Mouse (Mus musculus) liver, embryonic 12.5 days (tissue): Measurements from ENCODE around the gene Hs2st1. TPM values are rescaled to one million over a fixed set of nuclear protein-coding genes. Genes with fewer than 3 reads are reported as not detected.
A peak's percentile ranks its signal among the peaks of the same experiment; 100 is the strongest.

Experiments used
- ATAC-seq: fragments of 200-750 bp; cut with Nextera tagmentation; 2 replicates; pipeline ENCODE4 v1.8.0; 2017; ENCODE audit warnings: moderate number of reproducible peaks, mild to moderate bottlenecking, moderate library complexity
- H3K27ac ChIP-seq: fragments of 300-500 bp; sonication (generic); 2 replicates; pipeline ENCODE4 v1.5.1; 2016; ENCODE audit warnings: mild to moderate bottlenecking
- H3K27me3 ChIP-seq: fragments of 300-500 bp; sonication (generic); replicated peaks from 2 replicates; pipeline ENCODE4 v1.6.1; 2016; ENCODE audit warnings: mild to moderate bottlenecking, moderate library complexity
- H3K36me3 ChIP-seq: fragments of 300-500 bp; sonication (generic); 2 replicates; pipeline ENCODE4 v1.6.1; 2016; ENCODE audit warnings: mild to moderate bottlenecking, moderate library complexity
- H3K4me1 ChIP-seq: fragments of 300-500 bp; sonication (generic); 2 replicates; pipeline ENCODE4 v1.6.1; 2016
- H3K4me2 ChIP-seq: fragments of 300-500 bp; sonication (generic); 2 replicates; pipeline ENCODE4 v1.6.1; 2016; ENCODE audit warnings: mild to moderate bottlenecking, moderate library complexity
- H3K4me3 ChIP-seq: fragments of 300-500 bp; sonication (generic); 2 replicates; pipeline ENCODE4 v1.5.1; 2016; ENCODE audit warnings: mild to moderate bottlenecking, moderate library complexity
- H3K9ac ChIP-seq: fragments of 300-500 bp; sonication (generic); 2 replicates; pipeline ENCODE4 v1.6.1; 2016; ENCODE audit warnings: mild to moderate bottlenecking, moderate library complexity
- H3K9me3 ChIP-seq: fragments of 300-500 bp; sonication (generic); replicated peaks from 2 replicates; pipeline ENCODE4 v1.6.1; 2016; ENCODE audit warnings: mild to moderate bottlenecking, moderate library complexity
- WGBS: fragments of 180-500 bp; shearing (Covaris S2); methylation state at CpG from one replicate; pipeline ENCODE4 v1.1.7; 2016; ENCODE audit not compliant: insufficient replicate concordance; 5-methylcytosine and 5-hydroxymethylcytosine counted together
- polyA plus RNA-seq: library from polyadenylated mRNA; unstranded; fragments of >200 nt; fragmentation: Nextera tagmentation; extraction: Ambion mirVana; gene quantifications from 2 replicates; pipeline ENCODE4 v1.2.1, GENCODE M21; 2016

Gene Hs2st1
- polyA plus RNA-seq, 1 experiment from 2014 or later, result 6.3 TPM

- H3K4me3 ChIP-seq, result no peak overlapping the region
- H3K36me3 ChIP-seq, result no peaks in the 10 kb centered on the region
- ATAC-seq, result no peak
- H3K4me1 ChIP-seq, result peaks cover 15% of the 10 kb centered on the region; the same call in 1 of the 2 replicates
- H3K9me3 ChIP-seq, result no peaks in the 10 kb centered on the region
- WGBS, result 85% methylated on average over 10 of the region's 10 CpGs
- no peak overlapping the region for H3K4me2 ChIP-seq
- no peak overlapping the region for H3K27ac ChIP-seq
- H3K9ac ChIP-seq, result no peak overlapping the region
- no peaks in the 10 kb centered on the region for H3K27me3 ChIP-seq
Measured at GRCm38 (mm10) chr3:144514122-144514505, 55.9 kb downstream of the Hs2st1 start.

- H3K4me1 ChIP-seq, result peaks cover 15% of the 10 kb centered on the region; the same call in 1 of the 2 replicates
Measured at GRCm38 (mm10) chr3:144513169-144514121, 56.5 kb downstream of the Hs2st1 start.

DNA sequence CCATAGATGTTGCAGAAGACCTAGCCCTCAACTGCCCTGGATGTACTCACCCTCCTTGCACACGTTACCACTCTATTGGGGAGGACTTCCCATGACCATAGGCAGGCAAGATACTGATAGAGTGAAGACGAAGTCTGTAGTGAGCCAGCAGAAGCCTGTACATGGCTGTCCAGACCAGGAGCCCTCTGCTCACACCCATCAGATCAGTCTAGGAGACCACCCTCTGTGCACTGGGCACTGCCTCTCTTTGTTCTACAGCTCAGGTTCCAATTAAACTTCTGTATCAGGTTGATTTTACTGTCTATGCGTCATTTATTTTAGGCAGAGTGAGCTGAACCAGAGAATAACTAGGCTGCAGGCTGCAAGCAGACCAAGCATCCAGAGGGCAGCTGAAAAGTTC is 59.3 kb downstream of the Hs2st1 start:
- 81% methylated on average over 3 of the region's 3 CpGs for WGBS
- Histone ChIP-seq H3K36me3 (no peaks in the 10 kb centered on the region), H3K9me3 (no peaks in the 10 kb centered on the region), H3K4me2 (no peak overlapping the region), H3K4me1 (peaks cover 26% of the 10 kb centered on the region), H3K27ac (no peak overlapping the region), H3K4me3 (no peak overlapping the region), H3K9ac (no peak overlapping the region), H3K27me3 (no peaks in the 10 kb centered on the region)
- ATAC-seq, result no peak

More at GRCm38 (mm10) chr3:144513169-144514121, 56.5 kb downstream of the Hs2st1 start:
- Histone ChIP-seq H3K9ac (no peak overlapping the region), H3K4me2 (no peak overlapping the region), H3K9me3 (no peaks in the 10 kb centered on the region), H3K4me3 (no peak overlapping the region), H3K27me3 (no peaks in the 10 kb centered on the region), H3K27ac (no peak overlapping the region), H3K36me3 (no peaks in the 10 kb centered on the region)
- 79% methylated on average over 16 of the region's 16 CpGs for WGBS
- ATAC-seq, result no peak

- no peak overlapping the region for H3K9ac ChIP-seq
- no peaks in the 10 kb centered on the region for H3K9me3 ChIP-seq
- no peaks in the 10 kb centered on the region for H3K36me3 ChIP-seq
- ATAC-seq, result no peak
- no peak overlapping the region for H3K4me2 ChIP-seq
- no peak overlapping the region for H3K27ac ChIP-seq
- peaks cover 28% of the 10 kb centered on the region for H3K4me1 ChIP-seq
- H3K4me3 ChIP-seq, result no peak overlapping the region
- H3K27me3 ChIP-seq, result no peaks in the 10 kb centered on the region
- 77% methylated on average over 4 of the region's 4 CpGs for WGBS
Measured at GRCm38 (mm10) chr3:144508342-144508741, 61.6 kb downstream of the Hs2st1 start.

DNA sequence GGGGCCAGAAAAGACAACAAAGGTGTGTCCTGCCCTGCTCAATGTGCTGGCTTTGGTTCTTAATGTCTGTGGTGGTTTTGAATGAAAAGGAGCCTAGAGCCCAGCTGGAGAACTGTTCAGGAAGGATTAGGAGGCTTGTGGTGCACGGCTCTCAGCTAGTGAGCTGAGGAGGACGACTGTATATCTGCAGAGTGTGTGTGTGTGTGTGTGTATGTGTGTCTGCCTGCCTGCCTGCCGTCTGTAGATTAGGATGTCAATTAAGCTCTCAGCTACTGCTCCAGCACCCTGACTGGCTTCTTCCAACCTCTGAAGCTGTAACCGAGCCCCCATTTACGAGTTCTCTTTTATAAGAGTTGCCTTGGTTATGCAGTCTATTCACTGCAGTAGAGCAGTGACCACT is 62.1 kb downstream of the Hs2st1 start:
- H3K9me3 ChIP-seq, result no peaks in the 10 kb centered on the region
- no peak overlapping the region for H3K4me2 ChIP-seq
- no peak overlapping the region for H3K27ac ChIP-seq
- peaks cover 28% of the 10 kb centered on the region for H3K4me1 ChIP-seq
- no peaks in the 10 kb centered on the region for H3K36me3 ChIP-seq
- H3K4me3 ChIP-seq, result no peak overlapping the region
- no peaks in the 10 kb centered on the region for H3K27me3 ChIP-seq
- peak; percentile 51 for ATAC-seq
- H3K9ac ChIP-seq, result no peak overlapping the region
- WGBS, result 32% methylated on average over 5 of the region's 5 CpGs

DNA sequence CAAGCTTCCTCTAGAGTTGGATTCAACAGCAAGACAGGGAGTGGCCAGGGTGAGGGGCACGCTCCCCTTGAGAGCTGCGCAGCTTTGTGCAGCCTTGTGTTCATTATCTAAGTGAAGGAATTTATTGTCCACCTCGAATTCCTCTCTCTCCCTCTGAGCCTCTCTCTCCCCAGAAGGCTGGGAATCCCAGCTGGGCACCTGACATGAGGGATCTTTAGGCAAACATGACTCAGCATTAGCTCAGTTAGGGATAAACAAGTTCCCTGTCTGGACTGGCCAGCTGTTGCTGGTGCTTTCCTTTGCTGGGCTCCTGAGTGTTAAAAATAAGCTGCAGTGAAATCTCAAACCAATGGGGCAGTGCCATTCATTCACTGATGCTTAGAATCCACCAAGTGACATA is 63.8 kb downstream of the Hs2st1 start:
- H3K9me3 ChIP-seq, result no peaks in the 10 kb centered on the region
- H3K27ac ChIP-seq, result no peak overlapping the region
- H3K4me2 ChIP-seq, result no peak overlapping the region
- H3K36me3 ChIP-seq, result no peaks in the 10 kb centered on the region
- no peaks in the 10 kb centered on the region for H3K27me3 ChIP-seq
- no peak overlapping the region for H3K4me3 ChIP-seq
- 47% methylated on average over 3 of the region's 3 CpGs for WGBS
- peaks cover 28% of the 10 kb centered on the region for H3K4me1 ChIP-seq
- peak; percentile 67 for ATAC-seq
- no peak overlapping the region for H3K9ac ChIP-seq

GRCm38 (mm10) chr3:144501930-144502329 is 68.1 kb downstream of the Hs2st1 start:
- no peak overlapping the region for H3K4me3 ChIP-seq
- ATAC-seq, result no peak
- no peak overlapping the region for H3K4me2 ChIP-seq
- H3K4me1 ChIP-seq, result peaks cover 14% of the 10 kb centered on the region
- H3K36me3 ChIP-seq, result no peaks in the 10 kb centered on the region
- H3K9me3 ChIP-seq, result no peaks in the 10 kb centered on the region
- no peaks in the 10 kb centered on the region for H3K27me3 ChIP-seq
- WGBS, result 76% methylated on average over 7 of the region's 7 CpGs
- H3K9ac ChIP-seq, result no peak overlapping the region
- H3K27ac ChIP-seq, result no peak overlapping the region

GRCm38 (mm10) chr3:144496762-144497161 is 73.2 kb downstream of the Hs2st1 start:
- H3K27ac ChIP-seq, result no peak overlapping the region
- H3K9ac ChIP-seq, result no peak overlapping the region
- H3K4me3 ChIP-seq, result no peak overlapping the region
- H3K36me3 ChIP-seq, result no peaks in the 10 kb centered on the region
- no peak overlapping the region for H3K4me2 ChIP-seq
- 80% methylated on average over 5 of the region's 5 CpGs for WGBS
- 0 out of 2 replicates have a peak, but pooled peaks cover 2% of the 10 kb centered on the region for H3K4me1 ChIP-seq
- no peaks in the 10 kb centered on the region for H3K9me3 ChIP-seq
- ATAC-seq, result no peak
- H3K27me3 ChIP-seq, result no peaks in the 10 kb centered on the region

DNA sequence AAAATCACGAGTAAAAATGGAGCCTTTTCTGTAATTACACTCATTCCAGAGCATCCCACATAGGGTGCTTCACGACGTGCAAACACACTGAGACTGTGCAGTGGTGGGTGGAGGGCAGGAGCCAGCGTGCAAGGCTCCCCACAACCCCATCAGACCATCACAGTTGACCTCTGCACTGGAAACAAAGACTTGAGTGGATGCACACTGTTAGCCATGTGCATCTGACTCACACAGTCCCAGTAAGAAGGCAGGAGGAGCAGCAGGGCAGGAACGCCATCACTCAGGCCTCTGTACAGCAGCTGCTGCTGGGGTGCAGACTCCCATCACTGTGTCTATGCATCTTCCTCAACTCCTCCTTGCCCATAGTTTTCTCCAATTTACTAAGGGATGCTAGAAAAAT is 75.1 kb downstream of the Hs2st1 start:
- no peaks in the 10 kb centered on the region for H3K36me3 ChIP-seq
- no peak overlapping the region for H3K27ac ChIP-seq
- H3K4me2 ChIP-seq, result no peak overlapping the region
- no peak overlapping the region for H3K9ac ChIP-seq
- H3K4me3 ChIP-seq, result no peak overlapping the region
- H3K4me1 ChIP-seq, result 0 out of 2 replicates have a peak, but pooled peaks cover 2% of the 10 kb centered on the region
- ATAC-seq, result no peak
- WGBS, result 66% methylated on average over 5 of the region's 5 CpGs
- H3K27me3 ChIP-seq, result no peaks in the 10 kb centered on the region
- H3K9me3 ChIP-seq, result no peaks in the 10 kb centered on the region

DNA sequence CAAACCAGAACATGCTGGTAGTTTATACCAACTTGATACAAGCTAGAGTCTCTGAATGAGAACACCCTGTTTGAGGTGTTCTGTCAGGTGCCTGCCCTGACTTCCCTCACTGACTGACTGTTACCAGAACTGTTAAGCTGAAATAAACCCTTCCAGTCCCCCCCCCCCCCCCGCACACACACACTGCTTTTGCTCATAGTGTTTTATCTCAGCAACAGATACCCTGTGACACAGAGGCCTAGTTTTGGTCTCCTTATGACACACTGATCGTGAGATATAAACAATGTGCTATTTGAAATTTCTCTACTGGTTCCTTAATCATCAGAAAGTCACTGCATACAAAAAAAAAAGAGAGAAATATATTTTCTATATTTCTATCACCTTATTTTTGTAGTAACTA is 81.2 kb downstream of the Hs2st1 start:
- no peak overlapping the region for H3K9ac ChIP-seq
- H3K4me2 ChIP-seq, result no peak overlapping the region
- peaks cover 11% of the 10 kb centered on the region for H3K4me1 ChIP-seq
- WGBS, result 37% methylated on average over 2 of the region's 2 CpGs
- no peak overlapping the region for H3K4me3 ChIP-seq
- H3K27me3 ChIP-seq, result no peaks in the 10 kb centered on the region
- H3K9me3 ChIP-seq, result no peaks in the 10 kb centered on the region
- no peak overlapping the region for H3K27ac ChIP-seq
- H3K36me3 ChIP-seq, result no peaks in the 10 kb centered on the region
- peak; percentile 44 for ATAC-seq

GRCm38 (mm10) chr3:144480595-144480994 is 89.4 kb downstream of the Hs2st1 start:
- WGBS, result 80% methylated on average over 5 of the region's 5 CpGs
- no peak overlapping the region for H3K4me2 ChIP-seq
- H3K9ac ChIP-seq, result no peak overlapping the region
- no peaks in the 10 kb centered on the region for H3K36me3 ChIP-seq
- H3K27me3 ChIP-seq, result no peaks in the 10 kb centered on the region
- H3K27ac ChIP-seq, result no peak overlapping the region
- H3K4me1 ChIP-seq, result no peaks in the 10 kb centered on the region
- no peak for ATAC-seq
- H3K9me3 ChIP-seq, result no peaks in the 10 kb centered on the region
- H3K4me3 ChIP-seq, result no peak overlapping the region

DNA sequence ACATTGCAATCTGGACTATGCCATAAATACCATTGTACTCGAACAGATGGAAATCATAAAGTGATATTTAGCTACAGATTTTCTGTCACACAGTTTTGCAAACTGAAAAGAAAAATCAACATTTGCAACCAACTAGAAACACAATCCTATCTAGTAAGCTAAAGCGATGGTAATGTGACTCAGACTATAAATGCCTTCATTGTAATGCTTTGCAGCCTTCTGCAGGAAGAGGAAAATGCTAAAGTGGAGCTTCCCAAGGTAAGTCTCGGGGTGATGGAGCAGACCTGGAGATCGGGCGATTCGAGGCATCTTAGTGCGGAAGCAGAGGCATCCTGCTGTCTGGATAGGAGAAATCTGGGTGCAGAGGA is 91.6 kb downstream of the Hs2st1 start:
- no peaks in the 10 kb centered on the region for H3K36me3 ChIP-seq
- no peaks in the 10 kb centered on the region for H3K4me1 ChIP-seq
- no peak overlapping the region for H3K4me3 ChIP-seq
- no peaks in the 10 kb centered on the region for H3K9me3 ChIP-seq
- H3K27ac ChIP-seq, result no peak overlapping the region
- H3K4me2 ChIP-seq, result no peak overlapping the region
- no peak overlapping the region for H3K9ac ChIP-seq
- no peak for ATAC-seq
- no peaks in the 10 kb centered on the region for H3K27me3 ChIP-seq
- WGBS, result 83% methylated on average over 7 of the region's 7 CpGs
